Mouse (Mus musculus) E14TG2a.4 (cell line): ENCODE measurements around the gene Cpsf4l.

ENCODE experiments used
- H3K27me3 ChIP-seq: 2 replicates; pipeline ENCODE4 v1.6.1; 2014; ENCODE audit warnings: low read length, control low read depth; ENCODE audit not compliant: insufficient read depth
- H3K36me3 ChIP-seq: 2 replicates; pipeline ENCODE4 v1.6.1; 2014; ENCODE audit warnings: low read length, control low read depth; ENCODE audit not compliant: insufficient read depth
- H3K4me1 ChIP-seq: replicated peaks from 2 replicates; pipeline ENCODE4 v1.6.1; 2014; ENCODE audit warnings: low read depth, low read length, control low read depth
- H3K4me3 ChIP-seq: replicated peaks from 2 replicates; pipeline ENCODE4 v1.5.1; 2014; ENCODE audit warnings: mild to moderate bottlenecking, low read length
- H3K9me3 ChIP-seq: 2 replicates; pipeline ENCODE4 v1.6.1; 2014; ENCODE audit warnings: low read length, control low read depth
- CTCF ChIP-seq: conservative IDR thresholded peaks from 2 replicates; pipeline ENCODE4 v1.5.1; 2014; ENCODE audit warnings: low read length
- NANOG ChIP-seq: IDR thresholded peaks from 2 replicates; pipeline ENCODE4 v1.6.1; 2014; ENCODE audit warnings: borderline replicate concordance, low read length, mixed read lengths
- POU5F1 ChIP-seq: IDR thresholded peaks from 2 replicates; pipeline ENCODE4 v1.6.1; 2014; ENCODE audit warnings: low read length, borderline replicate concordance

Gene Cpsf4l

GRCm38 (mm10) chr11:113729917-113730316 lies 20.1 kb upstream of the Cpsf4l start:
- H3K4me3 ChIP-seq: no peak overlapping the region
- H3K27me3 ChIP-seq: no peaks in the 10 kb centered on the region
- TF ChIP-seq CTCF (no peak), NANOG (no peak), POU5F1 (no peak)
- peaks cover 85% of the 10 kb centered on the region for H3K36me3 ChIP-seq
- no peaks in the 10 kb centered on the region for H3K9me3 ChIP-seq
- H3K4me1 ChIP-seq: peaks cover 99% of the 10 kb centered on the region

DNA sequence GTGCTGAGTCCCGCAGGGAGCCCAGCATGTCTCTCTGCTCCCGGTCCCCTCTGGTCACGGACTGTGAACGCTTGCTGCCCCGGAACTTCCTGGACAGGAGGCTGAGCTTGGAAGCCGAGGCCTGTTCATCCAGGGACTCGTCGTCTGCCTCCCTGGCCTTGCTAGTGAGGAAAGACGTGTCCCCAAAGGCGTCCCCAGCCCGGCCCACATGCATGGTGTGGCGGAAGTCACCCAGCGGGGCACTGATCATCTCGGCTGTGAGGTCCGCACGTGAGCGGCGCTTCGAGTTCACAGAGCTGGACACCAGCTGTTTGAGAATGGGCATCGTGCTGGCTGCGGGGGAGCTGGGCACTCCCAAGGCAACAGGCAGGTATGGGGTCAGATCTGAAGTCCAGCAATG lies 19.4 kb upstream of the Cpsf4l start:
- peak overlapping the region; percentile 48 for H3K4me3 ChIP-seq
- H3K9me3 ChIP-seq: no peaks in the 10 kb centered on the region
- H3K36me3 ChIP-seq: peaks cover 85% of the 10 kb centered on the region
- peaks cover 95% of the 10 kb centered on the region for H3K4me1 ChIP-seq
- TF ChIP-seq CTCF (no peak), NANOG (no peak), POU5F1 (no peak)
- no peaks in the 10 kb centered on the region for H3K27me3 ChIP-seq

DNA sequence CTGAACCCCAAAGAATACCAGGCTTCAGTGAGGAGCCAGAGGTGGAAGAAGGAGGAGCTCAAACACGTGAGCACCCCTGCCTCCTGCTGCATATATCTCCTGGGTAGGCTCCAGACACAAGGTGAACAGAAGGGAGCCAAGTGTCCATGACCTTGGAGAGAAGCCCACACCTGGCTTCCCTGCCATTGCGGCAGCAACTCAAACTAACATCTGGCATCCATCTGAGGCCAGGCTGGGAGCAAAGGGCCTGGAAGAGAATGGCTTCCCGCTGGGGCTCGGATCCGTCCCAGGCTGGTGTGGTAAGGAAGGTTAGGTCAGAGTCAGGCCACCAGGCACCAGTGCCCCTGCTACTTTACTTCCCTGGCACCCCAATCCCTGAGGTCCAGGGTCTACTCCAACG lies 18.2 kb upstream of the Cpsf4l start:
- Histone ChIP-seq H3K36me3 (peaks cover 73% of the 10 kb centered on the region), H3K4me1 (peaks cover 88% of the 10 kb centered on the region), H3K4me3 (peak overlapping the region; percentile 48; the same call in 1 of the 2 replicates), H3K9me3 (no peaks in the 10 kb centered on the region), H3K27me3 (peaks cover 7% of the 10 kb centered on the region)
- TF ChIP-seq NANOG (no peak), POU5F1 (no peak), CTCF (no peak)

DNA sequence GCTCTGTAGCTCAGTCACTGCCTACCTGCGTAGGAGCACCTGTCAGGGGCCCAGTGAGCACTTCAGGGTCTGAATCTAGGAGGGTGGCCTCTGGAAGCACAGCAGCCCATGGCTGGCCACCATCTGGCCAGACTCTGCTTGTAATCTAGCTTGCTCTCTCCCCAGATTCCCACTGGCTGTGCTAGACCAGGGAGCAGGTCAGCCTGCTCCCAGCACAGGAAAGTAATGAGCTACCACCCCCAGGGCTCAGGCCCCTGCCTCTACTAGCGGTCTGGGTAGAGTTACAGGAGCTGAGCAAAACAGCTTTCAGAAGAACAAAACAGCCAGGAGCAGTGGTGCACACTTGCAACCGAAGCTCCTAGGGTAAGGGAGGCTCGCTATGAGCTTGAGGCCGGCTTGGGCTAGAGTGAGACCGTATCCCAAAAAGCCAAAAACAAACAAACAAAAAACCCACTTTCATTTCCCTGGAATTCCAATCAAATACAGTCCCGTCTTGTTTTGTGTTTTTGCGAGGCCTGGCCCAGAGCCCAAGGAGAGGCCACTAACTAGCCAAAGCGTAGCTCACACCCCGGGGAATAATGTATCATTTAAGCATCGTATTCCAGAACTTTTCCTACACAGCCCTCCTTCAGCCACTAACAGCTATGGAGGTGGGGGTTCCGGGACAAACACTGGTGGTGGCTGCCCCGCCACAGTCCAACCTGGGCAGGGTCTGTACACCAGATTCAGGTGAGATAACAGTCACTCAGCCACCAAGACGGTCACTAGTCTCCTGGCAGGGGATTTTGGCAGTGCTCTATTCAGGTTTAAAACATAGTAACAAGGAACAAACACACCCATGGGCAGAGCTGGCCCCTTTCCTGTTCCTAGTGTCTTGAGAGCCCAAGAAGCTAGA lies 17.4 kb upstream of the Cpsf4l start:
- Histone ChIP-seq H3K4me3 (no peak overlapping the region), H3K27me3 (peaks cover 12% of the 10 kb centered on the region), H3K36me3 (peaks cover 65% of the 10 kb centered on the region), H3K9me3 (no peaks in the 10 kb centered on the region), H3K4me1 (peaks cover 88% of the 10 kb centered on the region)
- TF ChIP-seq POU5F1: no peak
- TF ChIP-seq CTCF: no peak
- no peak for TF ChIP-seq NANOG

GRCm38 (mm10) chr11:113725235-113726048 lies 15.6 kb upstream of the Cpsf4l start:
- no peaks in the 10 kb centered on the region for H3K9me3 ChIP-seq
- peaks cover 18% of the 10 kb centered on the region for H3K27me3 ChIP-seq
- H3K36me3 ChIP-seq: peaks cover 48% of the 10 kb centered on the region
- H3K4me3 ChIP-seq: no peak overlapping the region
- TF ChIP-seq POU5F1 (no peak), CTCF (no peak), NANOG (no peak)
- H3K4me1 ChIP-seq: peaks cover 79% of the 10 kb centered on the region

DNA sequence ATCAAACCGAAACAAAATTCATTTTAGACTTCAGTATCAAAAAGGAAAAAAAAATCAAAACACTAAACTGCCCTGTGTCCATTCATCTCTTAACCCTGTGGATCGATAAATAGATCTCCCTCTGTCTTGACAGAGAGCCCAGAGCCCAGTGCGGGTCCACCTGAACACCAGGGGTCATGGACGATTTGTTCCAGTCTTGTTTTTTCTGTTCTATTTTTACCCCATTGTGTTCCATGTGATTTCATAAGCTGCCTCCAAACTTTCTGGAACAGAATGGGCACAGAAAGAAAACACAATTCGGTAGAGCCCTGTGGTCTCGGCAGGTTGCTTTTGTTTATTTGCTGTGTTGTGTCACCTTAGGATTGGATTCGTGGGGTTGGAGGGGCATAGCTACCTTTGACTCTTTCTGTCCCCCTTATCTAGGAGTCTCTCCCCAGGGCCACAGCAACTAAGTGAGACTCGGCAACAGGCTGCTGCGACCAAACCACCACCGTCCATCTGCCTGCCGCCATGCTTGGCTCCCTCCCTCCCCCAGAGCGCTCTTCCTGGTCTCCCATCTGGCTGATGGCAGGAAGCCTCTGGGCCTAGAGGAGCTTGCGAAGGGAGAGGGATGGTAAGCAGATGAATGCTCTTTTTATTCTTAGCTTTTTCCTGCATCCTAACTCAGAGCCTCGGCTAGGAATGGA lies 12.7 kb upstream of the Cpsf4l start:
- TF ChIP-seq NANOG (no peak), POU5F1 (no peak), CTCF (no peak)
- Histone ChIP-seq H3K27me3 (peaks cover 24% of the 10 kb centered on the region), H3K36me3 (peaks cover 21% of the 10 kb centered on the region), H3K4me1 (peaks cover 71% of the 10 kb centered on the region), H3K4me3 (peak overlapping the region; percentile 65), H3K9me3 (no peaks in the 10 kb centered on the region)

DNA sequence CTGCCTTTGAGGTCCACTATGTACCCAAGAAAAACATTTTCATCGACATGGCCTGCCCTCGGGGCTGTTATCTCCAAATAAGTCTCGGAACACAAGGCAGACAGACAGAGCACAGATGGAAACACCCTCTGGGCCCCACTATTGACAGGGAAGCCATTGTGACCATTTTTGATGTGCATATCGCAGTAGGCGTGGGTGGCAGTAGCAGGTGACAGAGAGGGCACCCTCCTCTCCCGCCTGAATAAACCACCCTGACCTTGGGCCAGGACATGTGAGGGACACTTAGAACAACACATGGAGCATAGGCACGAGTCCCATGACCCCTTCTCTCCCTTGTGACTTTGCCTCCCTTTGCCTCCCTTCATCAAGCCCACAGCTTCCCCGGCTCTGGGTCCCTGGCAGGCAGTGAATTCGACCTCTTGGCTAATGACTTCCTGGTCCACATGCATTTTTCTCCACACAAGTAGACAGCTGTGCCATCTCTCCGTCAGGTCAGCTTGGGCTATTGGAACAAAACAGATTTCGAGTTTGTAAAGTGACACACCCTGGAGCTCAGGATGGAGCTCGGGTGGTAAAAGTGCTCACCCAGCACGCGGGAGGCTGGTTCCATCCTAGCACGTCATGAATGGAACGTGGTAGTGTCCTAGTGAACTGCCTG lies 8.1 kb upstream of the Cpsf4l start:
- no peaks in the 10 kb centered on the region for H3K36me3 ChIP-seq
- H3K27me3 ChIP-seq: peaks cover 25% of the 10 kb centered on the region; the same call in 1 of the 2 replicates
- peaks cover 73% of the 10 kb centered on the region for H3K4me1 ChIP-seq
- TF ChIP-seq NANOG: no peak
- H3K9me3 ChIP-seq: no peaks in the 10 kb centered on the region
- H3K4me3 ChIP-seq: no peak overlapping the region

DNA sequence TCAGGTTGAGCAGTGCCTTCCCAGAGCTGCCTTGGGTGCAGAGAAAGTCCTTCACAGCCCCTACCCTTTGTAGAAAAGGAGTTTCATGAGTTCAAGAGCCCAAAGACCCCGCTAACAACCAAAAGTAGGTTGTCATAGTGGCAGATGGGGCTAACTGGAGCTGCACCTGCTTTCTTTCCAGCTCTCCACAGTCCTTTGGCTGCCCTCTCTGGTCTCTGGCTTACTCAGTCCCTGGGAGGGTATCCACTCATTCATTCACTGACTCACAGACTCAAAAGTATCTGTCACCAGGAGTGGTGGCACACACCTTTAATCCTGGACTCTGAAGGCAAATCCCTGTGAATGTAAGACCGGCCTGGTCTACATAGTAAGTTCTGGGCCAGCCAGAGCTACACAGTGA lies 6.3 kb upstream of the Cpsf4l start:
- H3K36me3 ChIP-seq: no peaks in the 10 kb centered on the region
- H3K4me3 ChIP-seq: no peak overlapping the region
- TF ChIP-seq CTCF (no peak), POU5F1 (no peak), NANOG (no peak)
- peaks cover 78% of the 10 kb centered on the region for H3K4me1 ChIP-seq
- no peaks in the 10 kb centered on the region for H3K9me3 ChIP-seq
- peaks cover 15% of the 10 kb centered on the region; the same call in 1 of the 2 replicates for H3K27me3 ChIP-seq
